ENCODE assay signal across 15 mouse cellular contexts in genomic region chr2:21728075-21728474, GRCm38 (mm10).
DNase-seq lines count a peak whose midpoint lies in the region; ATAC-seq lines count a peak whose summit lies in the region.
"Had no signal": no experiment of that assay in that cellular context is flagged by ENCODE, and none has a peak within 500 bp of the region (broad histone marks: within the 10 kb centered on the region; RNA-seq: fewer than 3 reads in every experiment).

No protein-coding gene starts in this region.

- ATAC-seq in frontal cortex, adult (ENCODE audit: low TSS enrichment), result peak; percentile 98
- ATAC-seq: intestine, embryonic 15.5 days had no signal

- intact Hi-C loops in left cerebral cortex, postnatal 4 days (cut with DNase I), result no loop called here

- no peak for DNase-seq in frontal cortex, postnatal 25 days (ENCODE audit: low spot score in 2 of 2)
- peak; percentile 22 for DNase-seq in left cerebral cortex, adult 11 months (ENCODE audit: low spot score)
- DNase-seq in left cerebral cortex, postnatal 4 days, result no peak
- peak; percentile 7 for DNase-seq in right cerebral cortex, postnatal 25 days
- DNase-seq in right cerebral cortex, adult 2 months (ENCODE audit: low spot score in 2 of 2), result no peak
- DNase-seq in cerebellum, postnatal 10 days, result no peak
- DNase-seq: adrenal gland, adult 2 months; adrenal gland, postnatal 25 days; cerebellum, adult 2 months; cerebellum, postnatal 14 days; gastrocnemius, postnatal 36 days; heart, postnatal 10 days; heart, postnatal 4 days had no signal

Comparison
In these comparisons a context has a peak if more than half of its experiments do, and no peak if none do; other contexts are left out.
1. DNase-seq: peak in left cerebral cortex, adult 11 months (single experiment) and right cerebral cortex, postnatal 25 days (single experiment); none in frontal cortex, postnatal 25 days (0 of 2), left cerebral cortex, postnatal 4 days (single experiment), right cerebral cortex, adult 2 months (0 of 2) and cerebellum, postnatal 10 days (0 of 2).